Mouse (Mus musculus) lung, embryonic 16.5 days (tissue): Measurements from ENCODE around the gene Zfyve28. TPM values are rescaled to one million over a fixed set of nuclear protein-coding genes. Genes with fewer than 3 reads are reported as not detected.

Source experiments
- ATAC-seq: fragments of 200-750 bp; cut with Nextera tagmentation; 2 replicates; pipeline ENCODE4 v1.8.0; 2017; ENCODE audit warnings: low read depth, mild to moderate bottlenecking, moderate library complexity
- H3K27ac ChIP-seq: fragments of 300-500 bp; sonication (generic); 2 replicates; pipeline ENCODE4 v1.5.1; 2014; ENCODE audit warnings: mild to moderate bottlenecking, control low read depth, low read length
- H3K27me3 ChIP-seq: fragments of 300-500 bp; sonication (generic); 2 replicates; pipeline ENCODE4 v1.6.1; 2014; ENCODE audit warnings: low read depth, low read length, mixed read lengths; ENCODE audit not compliant: control insufficient read depth, insufficient read depth
- H3K36me3 ChIP-seq: fragments of 300-500 bp; sonication (generic); 2 replicates; pipeline ENCODE4 v1.6.1; 2014; ENCODE audit warnings: low read length; ENCODE audit not compliant: control insufficient read depth, insufficient read depth
- H3K4me1 ChIP-seq: fragments of 300-500 bp; sonication (generic); replicated peaks from 2 replicates; pipeline ENCODE4 v1.6.1; 2014; ENCODE audit warnings: low read length, mixed read lengths; ENCODE audit not compliant: control insufficient read depth, insufficient read depth
- H3K4me2 ChIP-seq: fragments of 300-500 bp; sonication (generic); 2 replicates; pipeline ENCODE4 v1.6.1; 2014; ENCODE audit warnings: low read depth, low read length, control low read depth
- H3K4me3 ChIP-seq: fragments of 300-500 bp; sonication (generic); 2 replicates; pipeline ENCODE4 v1.5.1; 2014; ENCODE audit warnings: mild to moderate bottlenecking, low read length, control low read depth
- H3K9ac ChIP-seq: fragments of 300-500 bp; sonication (generic); 2 replicates; pipeline ENCODE4 v1.6.1; 2014; ENCODE audit warnings: low read length, control low read depth
- H3K9me3 ChIP-seq: fragments of 300-500 bp; sonication (generic); 2 replicates; pipeline ENCODE4 v1.6.1; 2016; ENCODE audit warnings: low read length; ENCODE audit not compliant: control insufficient read depth
- WGBS: fragments of 180-500 bp; shearing (Covaris S2); extraction: QIAGEN DNeasy Blood & Tissue Kit; methylation state at CpG from one replicate; pipeline ENCODE4 v1.1.7; 2014; 5-methylcytosine and 5-hydroxymethylcytosine counted together
- polyA plus RNA-seq: library from polyadenylated mRNA; unstranded; fragments of >200 nt; fragmentation: Nextera tagmentation; extraction: Ambion mirVana; gene quantifications from 2 replicates; pipeline ENCODE4 v1.2.1, GENCODE M21; 2015

Zfyve28 gene
- polyA plus RNA-seq, 1 experiment from 2014 or later, result 0.26 TPM

DNA sequence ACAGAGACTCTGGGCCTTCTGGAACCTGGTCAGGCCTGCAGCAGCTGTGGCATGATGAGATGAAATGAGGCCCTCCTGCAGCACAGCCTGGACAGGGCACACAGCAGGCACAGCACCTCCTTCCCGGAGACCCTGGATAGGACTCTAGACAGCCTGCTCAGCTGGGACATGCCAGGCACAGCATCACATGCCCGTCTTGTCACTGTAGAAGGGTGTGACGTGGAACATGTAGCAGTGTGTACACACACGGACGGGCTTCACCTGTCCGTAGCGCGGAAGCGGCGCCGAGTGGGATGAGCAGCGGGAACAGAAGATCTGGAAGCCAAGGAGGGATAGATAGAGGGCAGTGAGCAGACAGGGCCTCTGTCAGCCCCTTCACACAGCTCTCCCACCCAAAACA is 92.5 kb downstream of the Zfyve28 start:
- H3K27me3 ChIP-seq, result no peaks in the 10 kb centered on the region
- H3K9me3 ChIP-seq, result no peaks in the 10 kb centered on the region
- H3K9ac ChIP-seq, result no peak overlapping the region
- no peak overlapping the region for H3K27ac ChIP-seq
- H3K36me3 ChIP-seq, result no peaks in the 10 kb centered on the region
- no peak overlapping the region for H3K4me3 ChIP-seq
- ATAC-seq, result no peak
- WGBS, result 87% methylated on average over 12 of the region's 12 CpGs
- H3K4me2 ChIP-seq, result no peak overlapping the region
- peaks cover 4% of the 10 kb centered on the region; the same call in 1 of the 2 replicates for H3K4me1 ChIP-seq

DNA sequence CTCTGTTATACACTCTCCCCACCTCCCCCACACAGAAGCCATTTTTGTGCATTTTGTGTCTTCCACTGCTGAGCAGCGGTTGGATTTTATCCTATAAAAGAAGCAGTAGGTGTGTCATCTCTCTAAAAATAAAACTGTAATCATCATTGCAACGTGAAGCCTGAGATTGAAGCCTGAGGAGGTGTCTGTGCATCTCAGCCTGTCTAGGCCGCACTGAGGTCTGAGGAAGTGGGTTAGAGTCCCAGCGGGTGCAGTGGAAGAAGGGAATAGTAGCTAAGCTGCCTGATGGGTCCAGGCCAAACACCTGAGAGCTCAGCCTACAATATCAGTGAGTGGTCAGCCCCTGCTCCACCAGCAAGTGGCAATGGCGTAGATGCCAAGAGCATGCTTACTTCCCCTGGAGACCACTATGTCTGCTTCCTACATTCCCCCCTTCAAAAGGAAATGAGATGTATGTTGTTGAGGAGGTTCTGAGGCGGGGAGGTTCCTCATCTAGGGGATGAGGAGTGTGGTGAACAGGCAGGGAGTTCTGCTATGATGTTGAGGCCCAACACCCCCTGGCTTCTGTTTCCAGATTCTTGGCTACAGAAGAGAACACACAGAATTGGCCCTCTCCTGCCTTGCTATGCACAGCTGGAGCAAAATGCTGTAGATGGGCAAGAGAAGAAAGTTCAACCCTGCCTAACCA is 93.1 kb downstream of the Zfyve28 start:
- no peak overlapping the region for H3K27ac ChIP-seq
- ATAC-seq, result no peak
- WGBS, result 77% methylated on average over 6 of the region's 6 CpGs
- no peaks in the 10 kb centered on the region for H3K9me3 ChIP-seq
- H3K4me3 ChIP-seq, result no peak overlapping the region
- H3K36me3 ChIP-seq, result no peaks in the 10 kb centered on the region
- H3K9ac ChIP-seq, result no peak overlapping the region
- no peaks in the 10 kb centered on the region for H3K27me3 ChIP-seq
- no peak overlapping the region for H3K4me2 ChIP-seq
- peaks cover 6% of the 10 kb centered on the region; the same call in 1 of the 2 replicates for H3K4me1 ChIP-seq

DNA sequence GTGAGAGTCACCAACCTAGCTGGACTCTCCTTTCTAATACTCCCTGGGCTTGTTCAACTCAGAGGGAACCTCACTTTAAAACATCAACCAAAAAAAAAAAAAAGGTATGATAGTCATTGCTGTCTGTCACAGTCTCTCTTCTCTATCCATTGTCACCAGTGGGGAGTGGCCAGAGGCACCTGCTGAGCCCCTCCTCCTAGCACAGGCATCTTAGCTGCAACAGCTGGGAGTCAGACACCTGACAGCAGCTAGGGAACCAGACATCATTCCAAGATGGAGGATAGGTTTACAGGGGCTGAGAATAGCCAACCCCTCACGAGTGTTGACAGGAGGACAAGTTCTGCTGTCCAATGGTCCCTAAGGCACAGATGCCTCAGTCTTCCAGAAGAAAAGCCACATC is 93.8 kb downstream of the Zfyve28 start:
- WGBS, result 73% methylated on average over 1 of the region's 1 CpGs
- Histone ChIP-seq H3K4me1 (peaks cover 6% of the 10 kb centered on the region; the same call in 1 of the 2 replicates), H3K36me3 (no peaks in the 10 kb centered on the region)

DNA sequence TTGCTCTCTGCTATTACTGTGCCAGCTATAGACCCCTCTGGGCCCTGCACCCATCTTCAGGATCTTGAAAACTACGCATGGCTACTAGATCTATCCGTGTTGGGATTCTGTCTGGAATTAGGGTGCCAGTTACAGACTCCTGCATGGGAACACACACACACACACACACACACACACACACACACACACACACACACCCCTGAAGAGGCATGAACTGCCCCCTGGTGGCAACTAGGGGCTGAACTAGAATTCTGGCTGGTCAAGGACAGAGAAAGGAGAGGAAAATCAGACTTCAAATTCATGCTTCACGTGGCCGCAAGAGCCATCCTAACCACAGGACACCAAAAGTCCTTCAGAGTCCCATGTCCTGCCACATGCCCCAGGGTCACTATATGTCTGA is 96.4 kb downstream of the Zfyve28 start:
- WGBS, result 73% methylated on average over 4 of the region's 4 CpGs

More for the DNA sequence above, 93.8 kb downstream of the Zfyve28 start:
- no peaks in the 10 kb centered on the region for H3K9me3 ChIP-seq
- no peak overlapping the region for H3K27ac ChIP-seq
- no peak for ATAC-seq
- H3K9ac ChIP-seq, result no peak overlapping the region
- H3K4me3 ChIP-seq, result no peak overlapping the region
- H3K4me2 ChIP-seq, result no peak overlapping the region
- H3K27me3 ChIP-seq, result no peaks in the 10 kb centered on the region

DNA sequence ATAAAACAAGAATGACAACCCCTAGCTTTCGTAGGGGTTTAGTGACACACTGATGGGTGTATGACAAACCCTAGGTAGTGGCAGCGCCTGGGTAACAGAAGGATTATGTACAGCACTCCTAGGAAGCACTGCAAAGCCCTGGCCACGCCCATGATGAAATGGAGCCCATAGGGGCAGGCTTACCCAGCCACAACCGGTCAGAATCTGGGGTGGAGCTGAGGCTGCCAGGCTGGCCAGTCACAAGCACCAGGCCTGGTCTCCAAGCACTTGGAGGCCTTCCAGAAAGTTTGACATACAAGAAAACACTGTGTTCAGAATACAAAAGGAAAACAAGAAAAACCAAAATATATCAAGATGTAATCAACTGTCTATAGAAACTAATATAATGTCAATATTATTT is 97.2 kb downstream of the Zfyve28 start:
- no peaks in the 10 kb centered on the region for H3K36me3 ChIP-seq
- no peak overlapping the region for H3K4me2 ChIP-seq
- peak overlapping the region; percentile 8; the same call in 1 of the 2 replicates for H3K27ac ChIP-seq
- H3K27me3 ChIP-seq, result no peaks in the 10 kb centered on the region
- H3K9me3 ChIP-seq, result no peaks in the 10 kb centered on the region
- ATAC-seq, result no peak
- H3K9ac ChIP-seq, result no peak overlapping the region
- WGBS, result 43% methylated on average over 4 of the region's 4 CpGs
- H3K4me3 ChIP-seq, result no peak overlapping the region
- H3K4me1 ChIP-seq, result peaks cover 20% of the 10 kb centered on the region

More for the DNA sequence above, 96.4 kb downstream of the Zfyve28 start:
- Histone ChIP-seq H3K27ac (no peak overlapping the region), H3K27me3 (no peaks in the 10 kb centered on the region), H3K4me3 (no peak overlapping the region), H3K4me1 (peaks cover 15% of the 10 kb centered on the region), H3K9ac (no peak overlapping the region), H3K9me3 (no peaks in the 10 kb centered on the region), H3K36me3 (no peaks in the 10 kb centered on the region), H3K4me2 (no peak overlapping the region)
- no peak for ATAC-seq

DNA sequence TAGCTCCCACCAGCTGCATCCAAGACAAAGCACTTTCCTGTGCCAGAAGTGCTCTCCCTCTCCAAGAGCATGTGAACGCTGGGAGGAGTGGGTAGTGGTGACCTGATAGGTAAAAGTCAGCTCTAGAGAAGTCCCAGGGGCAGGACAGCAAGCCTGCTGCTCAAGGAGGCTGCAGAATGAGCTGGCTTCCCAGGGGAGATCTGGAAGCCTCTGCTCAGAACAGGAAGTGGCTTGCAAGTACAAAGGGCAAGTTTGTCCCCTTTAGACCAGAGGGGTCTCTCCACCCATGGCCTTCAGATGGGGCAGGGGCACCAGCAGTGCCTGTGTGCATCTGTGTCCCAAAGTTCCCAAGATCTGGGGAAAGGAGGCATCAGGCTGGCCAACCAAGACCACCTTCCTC is 98.7 kb downstream of the Zfyve28 start:
- H3K27ac ChIP-seq, result no peak overlapping the region
- no peaks in the 10 kb centered on the region for H3K36me3 ChIP-seq
- H3K4me3 ChIP-seq, result no peak overlapping the region
- H3K27me3 ChIP-seq, result no peaks in the 10 kb centered on the region
- no peak for ATAC-seq
- no peak overlapping the region for H3K9ac ChIP-seq
- WGBS, result 33% methylated on average over 1 of the region's 1 CpGs
- no peak overlapping the region for H3K4me2 ChIP-seq
- H3K4me1 ChIP-seq, result peaks cover 33% of the 10 kb centered on the region
- H3K9me3 ChIP-seq, result no peaks in the 10 kb centered on the region

DNA sequence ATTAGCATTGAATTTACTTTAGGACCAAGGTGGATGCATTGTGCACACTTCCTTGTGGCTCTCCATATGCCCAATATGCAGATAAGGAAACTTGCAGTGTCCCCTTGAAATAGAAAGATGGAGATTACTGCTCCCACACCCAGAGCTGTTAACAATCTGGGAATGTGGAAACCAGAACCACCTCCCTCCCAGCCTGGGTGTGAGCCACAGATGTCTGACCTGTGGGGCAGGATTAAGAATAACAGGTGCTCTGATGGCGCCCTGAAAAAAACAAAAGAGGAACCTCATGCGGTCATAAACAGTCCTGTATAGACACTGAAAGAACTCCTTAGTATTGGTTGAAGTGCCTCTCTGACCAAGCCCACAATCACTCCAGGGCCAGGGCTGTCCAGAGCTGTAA is 99.4 kb downstream of the Zfyve28 start:
- Histone ChIP-seq H3K9me3 (no peaks in the 10 kb centered on the region), H3K36me3 (no peaks in the 10 kb centered on the region), H3K9ac (peak overlapping the region; percentile 83), H3K27me3 (no peaks in the 10 kb centered on the region), H3K4me3 (peak overlapping the region; percentile 90), H3K27ac (no peak overlapping the region), H3K4me2 (peak overlapping the region; percentile 60), H3K4me1 (peaks cover 40% of the 10 kb centered on the region)
- WGBS, result 62% methylated on average over 2 of the region's 2 CpGs
- ATAC-seq, result no peak

DNA sequence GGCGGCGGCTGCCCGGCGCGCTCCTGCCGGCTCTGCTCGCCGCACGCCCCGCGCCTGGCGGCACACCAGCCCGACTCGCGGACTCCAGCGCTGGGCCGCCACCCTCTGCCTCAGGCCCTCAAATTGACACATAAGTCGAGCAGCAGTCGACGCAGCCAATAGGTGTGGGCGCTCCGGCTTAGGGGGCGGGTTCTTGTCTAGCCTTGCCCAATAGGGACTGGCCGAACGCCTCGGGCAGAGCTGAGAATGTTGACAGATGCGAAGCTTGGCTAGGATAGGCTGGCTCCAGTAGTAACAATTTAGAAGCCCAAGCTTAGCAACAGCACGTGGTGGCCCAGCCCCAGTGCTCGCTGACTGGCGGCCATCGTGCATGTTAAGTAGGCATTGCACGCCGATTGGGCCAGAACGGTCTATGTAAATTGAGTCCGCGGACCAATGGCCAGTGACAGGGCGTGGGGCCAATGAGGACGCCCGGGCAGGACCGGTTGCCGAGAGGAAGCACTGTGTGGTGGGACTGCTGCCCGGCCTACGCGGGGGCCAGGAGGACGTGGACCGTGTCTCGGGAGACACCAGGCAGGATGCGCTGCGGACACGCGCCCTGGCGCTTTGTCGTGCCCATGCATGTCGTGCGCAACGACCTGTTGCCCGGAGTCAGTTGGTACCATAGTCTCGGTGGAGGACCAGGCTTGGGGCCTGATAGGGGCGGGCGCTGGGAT is 100.5 kb downstream of the Zfyve28 start, which contains the start of gene Mxd4:
Gene Mxd4 (minus strand): TSS at position 120 of the 716 bp plus-strand sequence.
- peaks cover 51% of the 10 kb centered on the region for H3K4me1 ChIP-seq

DNA sequence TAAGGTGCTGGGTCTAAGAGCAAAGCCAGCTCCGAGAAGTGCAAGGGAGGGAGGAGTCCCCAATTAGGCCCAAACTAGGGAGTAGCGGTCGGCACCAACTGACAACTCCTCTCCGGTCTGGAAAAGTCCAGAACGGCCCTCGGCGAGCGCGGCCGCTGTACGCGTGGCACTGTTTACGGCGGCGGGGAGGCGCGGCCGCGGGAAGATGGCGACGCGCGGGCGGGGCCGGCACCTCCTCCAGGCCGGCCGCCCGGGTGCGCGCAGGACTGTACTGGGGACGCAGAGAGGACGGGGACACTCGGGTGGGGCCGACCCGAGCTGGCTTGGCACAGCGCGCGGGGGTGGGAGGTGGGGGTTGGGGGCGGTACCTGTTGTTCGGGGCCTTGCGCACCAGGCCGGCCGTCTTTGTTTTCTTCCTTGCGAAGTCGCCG is 101.3 kb downstream of the Zfyve28 start:
- peaks cover 56% of the 10 kb centered on the region for H3K4me1 ChIP-seq
- peak overlapping the region; percentile 90 for H3K4me3 ChIP-seq
- H3K36me3 ChIP-seq, result no peaks in the 10 kb centered on the region
- no peaks in the 10 kb centered on the region for H3K9me3 ChIP-seq
- peak; percentile 35 for ATAC-seq
- H3K9ac ChIP-seq, result peak overlapping the region; percentile 92
- H3K4me2 ChIP-seq, result peak overlapping the region; percentile 94
- H3K27ac ChIP-seq, result peak overlapping the region; percentile 99
- H3K27me3 ChIP-seq, result no peaks in the 10 kb centered on the region
- under 1% methylated on average over 35 of the region's 46 CpGs for WGBS

More for the DNA sequence above, 100.5 kb downstream of the Zfyve28 start, which contains the start of gene Mxd4:
- Histone ChIP-seq H3K27me3 (no peaks in the 10 kb centered on the region), H3K9me3 (no peaks in the 10 kb centered on the region), H3K27ac (peak within 1 kb of the TSS; percentile 99), H3K4me2 (peak within 1 kb of the TSS; percentile 94), H3K4me3 (peak within 1 kb of the TSS; percentile 90), H3K36me3 (no peaks in the 10 kb centered on the region), H3K9ac (peak within 1 kb of the TSS; percentile 92)
- peak; percentile 97 for ATAC-seq
- WGBS, result under 1% methylated on average over 57 of the region's 60 CpGs
